ENCODE assay signal across 8 mouse cellular contexts in genomic region chr4:139858635-139859176, GRCm38 (mm10). TPM values are rescaled to one million over a fixed set of nuclear protein-coding genes. Genes with fewer than 3 reads are reported as not detected.
DNase-seq lines count a peak whose midpoint lies in the region; ATAC-seq and TF ChIP-seq lines count a peak whose summit lies in the region.
"Had no signal": no experiment of that assay in that cellular context is flagged by ENCODE, and none has a peak within 500 bp of the region (broad histone marks: within the 10 kb centered on the region; RNA-seq: fewer than 3 reads in every experiment).

No protein-coding gene starts in this region.

- H3K27me3 ChIP-seq in intestine, embryonic 16.5 days (replicated peaks; ENCODE audit: control insufficient read depth, insufficient read depth, low read length) = peaks cover 24% of the 10 kb centered on the region
- H3K27me3 ChIP-seq in midbrain, embryonic 16.5 days (ENCODE audit: control insufficient read depth, insufficient read depth, low read depth, low read length) = peaks cover 20% of the 10 kb centered on the region
- no peaks in the 10 kb centered on the region for H3K27me3 ChIP-seq in spleen, adult 2 months (ENCODE audit: control insufficient read depth, insufficient read depth, low read length)

- H3K4me1 ChIP-seq in intestine, embryonic 16.5 days (ENCODE audit: control insufficient read depth, insufficient read depth, low read length) = no peaks in the 10 kb centered on the region
- H3K4me1 ChIP-seq in midbrain, embryonic 16.5 days (ENCODE audit: control insufficient read depth, insufficient read depth, low read length) = no peaks in the 10 kb centered on the region
- no peaks in the 10 kb centered on the region for H3K4me1 ChIP-seq in spleen, adult 2 months (ENCODE audit: control insufficient read depth, insufficient read depth, insufficient read length)

- peak; percentile 52; the same call in 1 of the 2 replicates for ATAC-seq in intestine, embryonic 16.5 days
- peak; percentile 67; the same call in 1 of the 2 replicates for ATAC-seq in midbrain, embryonic 16.5 days

- H3K27ac ChIP-seq in intestine, embryonic 16.5 days (ENCODE audit: low read length) = no peak overlapping the region
- H3K27ac ChIP-seq in midbrain, embryonic 16.5 days (ENCODE audit: low read length) = no peak overlapping the region
- H3K27ac ChIP-seq in spleen, adult 2 months (ENCODE audit: insufficient read depth, low read length) = no peak overlapping the region

- no peaks in the 10 kb centered on the region for H3K36me3 ChIP-seq in intestine, embryonic 16.5 days (ENCODE audit: control insufficient read depth, insufficient read depth, low read length)
- H3K36me3 ChIP-seq in midbrain, embryonic 16.5 days (ENCODE audit: control insufficient read depth, insufficient read depth, low read length) = no peaks in the 10 kb centered on the region
- no peaks in the 10 kb centered on the region for H3K36me3 ChIP-seq in spleen, adult 2 months (ENCODE audit: control insufficient read depth, insufficient read depth, low read length)

- 3% methylated on average over 13 of the region's 13 CpGs for WGBS in intestine, embryonic 16.5 days
- 4% methylated on average over 12 of the region's 13 CpGs for WGBS in midbrain, embryonic 16.5 days
- WGBS in spleen, adult 2 months = 9% methylated on average over 13 of the region's 13 CpGs

- intact Hi-C loops in gastrocnemius, postnatal 14 days (cut with DNase I; ENCODE audit: low total_unique reads) = loop anchor here (2.0 kb wide), 1 partner anchor 174 kb away; no protein-coding TSS in a partner anchor
- intact Hi-C loops in left cerebral cortex, postnatal 25 days (cut with DNase I) = loop anchor here (1.0 to 10.0 kb wide), 3 partner anchors 174 to 364 kb away; no protein-coding TSS in a partner anchor

- peak; percentile 88 for DNase-seq in adrenal gland, postnatal 25 days
- peak; percentile 89 for DNase-seq in embryo, embryonic 11 days
- peak; percentile 87 for DNase-seq in gastrocnemius, postnatal 14 days
- DNase-seq in left cerebral cortex, postnatal 25 days (ENCODE audit: low spot score in 2 of 2) = peak; percentile 83
- DNase-seq in spleen, adult 2 months (ENCODE audit: low read depth in 1 of 2, low spot score in 2 of 2) = peak; percentile 45 to 77

- H3K9me3 ChIP-seq in intestine, embryonic 16.5 days (ENCODE audit: control insufficient read depth, low read length) = no peaks in the 10 kb centered on the region
- no peaks in the 10 kb centered on the region for H3K9me3 ChIP-seq in midbrain, embryonic 16.5 days (replicated peaks; ENCODE audit: control insufficient read depth, low read length, poor library complexity, severe bottlenecking)

- no peak overlapping the region for H3K4me3 ChIP-seq in intestine, embryonic 16.5 days (ENCODE audit: low read length)
- H3K4me3 ChIP-seq in midbrain, embryonic 16.5 days (ENCODE audit: low read depth, low read length) = no peak overlapping the region
- H3K4me3 ChIP-seq in spleen, adult 2 months (ENCODE audit: extremely low read depth, insufficient read depth, insufficient read length) = no peak overlapping the region

- peak; percentile 96 for TF ChIP-seq CTCF in spleen, adult 2 months (IDR thresholded peaks at IDR 0.05; ENCODE audit: extremely low read depth, insufficient read depth, insufficient read length, insufficient replicate concordance)

- H3K4me2 ChIP-seq in intestine, embryonic 16.5 days (ENCODE audit: low read depth, low read length) = no peak overlapping the region
- H3K4me2 ChIP-seq in midbrain, embryonic 16.5 days (ENCODE audit: low read length) = no peak overlapping the region

- no peak overlapping the region for H3K9ac ChIP-seq in intestine, embryonic 16.5 days (ENCODE audit: low read depth, low read length)
- no peak overlapping the region for H3K9ac ChIP-seq in midbrain, embryonic 16.5 days (ENCODE audit: low read depth, low read length)

- TF ChIP-seq POLR2A in spleen, adult 2 months (IDR thresholded peaks at IDR 0.05; ENCODE audit: low read depth, low read length) = no peak

RNA-seq across cellular contexts. Expression of gene Pax7, which starts 25.4 kb away (rescaled TPM):
- not detected in 2 replicates for total RNA-seq in adrenal gland, postnatal 25 days (2021)
- total RNA-seq in gastrocnemius, postnatal 14 days (2021) = 1 to 10 TPM; 3.2 to 5.2 TPM
- polyA plus RNA-seq in intestine, embryonic 16.5 days (2015; fragmentation: Nextera tagmentation; extraction: Ambion mirVana) = not detected in 2 replicates
- not detected for total RNA-seq in left cerebral cortex, postnatal 25 days (2021)
- polyA plus RNA-seq in midbrain, embryonic 16.5 days (2015; fragmentation: Nextera tagmentation; extraction: Ambion mirVana) = 2.3 and 4.4 TPM in 2 replicates
- 0.05 and 0.11 TPM in 2 replicates for polyA plus RNA-seq in spleen, adult 2 months (2012; rRNA removed)
- polyA plus RNA-seq: stomach, embryonic 14.5 days had no signal
